Mouse (Mus musculus) embryo, embryonic 9.5 days (tissue): Measurements from ENCODE around the gene Gpbar1.

Experiments
- DNase-seq: peaks from one replicate; pipeline ENCODE4 v3.0.0-alpha.2; 2017; ENCODE audit errors: extremely low spot score

Gpbar1 gene

DNA sequence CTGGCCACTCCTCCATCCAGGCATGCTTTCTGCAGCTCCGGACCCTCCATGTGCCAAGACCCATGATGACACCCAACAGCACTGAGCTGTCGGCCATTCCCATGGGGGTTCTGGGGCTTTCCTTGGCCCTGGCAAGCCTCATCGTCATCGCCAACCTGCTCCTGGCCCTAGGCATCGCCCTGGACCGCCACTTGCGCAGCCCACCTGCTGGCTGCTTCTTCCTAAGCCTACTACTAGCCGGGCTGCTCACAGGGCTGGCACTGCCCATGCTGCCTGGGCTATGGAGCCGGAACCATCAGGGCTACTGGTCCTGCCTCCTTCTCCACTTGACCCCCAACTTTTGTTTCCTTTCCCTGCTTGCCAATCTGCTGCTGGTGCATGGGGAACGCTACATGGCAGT, at the start of gene Gpbar1:
Gene Gpbar1 (plus strand): TSS at position 13 of the 400 bp plus-strand sequence.
- DNase-seq, result no peak

DNA sequence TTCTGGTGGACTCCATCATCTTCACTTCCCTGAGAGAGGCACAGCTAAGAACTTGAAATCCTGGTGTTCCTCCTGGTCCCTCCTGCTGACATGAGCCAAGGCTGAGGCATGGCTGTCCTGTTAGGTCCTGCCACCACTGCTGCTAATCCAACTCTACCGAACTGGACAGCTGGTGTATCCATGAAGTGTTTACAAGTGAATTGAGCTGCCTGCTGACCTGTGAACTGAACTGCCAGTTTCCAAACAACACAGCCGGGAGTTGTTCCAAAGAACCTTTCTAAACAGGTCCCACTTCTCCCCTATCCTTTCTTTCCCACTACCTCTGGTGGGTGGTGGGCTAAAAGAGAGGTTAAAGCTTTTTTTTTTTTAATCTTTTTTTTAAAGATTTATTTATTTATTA, 48.4 kb upstream of the Gpbar1 start:
- DNase-seq, result no peak

DNA sequence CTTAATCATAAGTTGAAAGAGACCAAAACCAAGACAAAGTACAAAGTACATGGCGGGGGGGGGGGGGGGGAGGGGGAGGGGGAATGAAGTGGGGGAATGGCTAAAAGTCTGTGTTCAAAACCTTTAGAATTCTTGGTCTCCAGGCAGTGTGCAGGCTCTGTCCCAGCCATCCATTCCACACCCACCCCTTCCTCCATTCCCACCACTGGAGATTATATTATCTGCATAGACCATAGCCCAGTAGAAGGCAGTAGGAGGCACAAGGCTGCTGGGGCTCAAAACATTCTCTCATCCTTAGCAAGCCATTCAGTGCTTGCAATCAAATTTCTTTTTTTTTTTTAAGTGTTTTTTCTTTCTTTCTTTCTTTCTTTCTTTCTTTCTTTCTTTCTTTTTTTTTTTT, 47.4 kb upstream of the Gpbar1 start:
- DNase-seq, result no peak

GRCm38 (mm10) chr1:74235938-74236589, 42.3 kb upstream of the Gpbar1 start, which contains the start of gene Arpc2:
Gene Arpc2 (plus strand): TSS chr1:74236084.
- DNase-seq, result peak; percentile 96

DNA sequence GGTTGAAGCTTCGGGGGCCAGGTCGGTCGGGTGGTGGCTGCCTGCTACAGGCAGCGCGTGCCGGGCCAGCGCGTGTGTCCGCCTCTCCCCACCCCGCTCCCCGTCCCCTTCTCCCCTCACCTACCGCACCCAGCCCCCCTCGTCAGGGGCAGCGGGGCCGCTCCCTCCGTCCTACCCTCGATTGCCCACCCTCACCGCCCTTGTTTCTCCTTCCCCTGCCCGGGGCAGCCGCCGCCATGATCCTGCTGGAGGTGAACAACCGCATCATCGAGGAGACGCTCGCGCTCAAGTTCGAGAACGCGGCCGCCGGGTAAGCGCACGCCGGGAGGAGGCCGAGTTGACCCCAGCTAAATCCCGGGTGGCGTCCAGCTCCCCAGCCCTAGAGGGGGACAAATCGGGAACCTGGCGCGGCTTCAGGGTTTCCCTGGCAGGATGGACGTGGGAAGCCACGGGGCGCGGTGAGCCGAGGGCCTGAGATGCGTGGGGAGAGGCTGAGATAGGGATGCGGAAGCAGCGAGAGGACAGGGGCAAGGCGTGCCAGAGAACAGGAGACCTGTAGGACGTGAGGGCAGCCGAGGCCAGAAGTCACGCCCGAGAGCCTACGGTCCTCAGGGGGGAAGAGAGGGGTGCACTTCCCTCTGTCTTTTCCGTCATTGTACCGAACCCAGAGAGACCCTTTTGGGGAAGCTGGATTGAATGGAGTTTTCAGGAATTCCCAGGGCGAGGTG, 41.6 kb upstream of the Gpbar1 start:
- DNase-seq, result peak; percentile 62

DNA sequence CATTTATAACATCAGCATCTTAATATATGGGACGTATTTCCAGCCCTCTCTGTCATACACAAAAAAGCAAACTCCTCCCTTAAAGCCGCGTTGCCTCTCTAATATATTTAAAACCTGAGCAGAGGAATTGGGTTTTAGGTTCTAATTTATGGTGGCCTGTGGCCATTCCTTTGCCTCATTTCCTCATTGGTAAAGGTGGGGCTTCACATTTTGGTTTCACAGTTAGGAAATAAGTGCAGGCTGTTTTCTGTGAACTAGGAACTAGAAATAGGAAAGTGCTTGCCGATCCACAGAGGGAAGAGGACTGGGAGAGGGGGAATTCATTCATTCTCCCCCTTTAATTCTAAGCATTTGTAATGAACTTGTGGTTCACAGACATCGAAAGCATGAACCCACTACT, 40.7 kb upstream of the Gpbar1 start:
- DNase-seq, result no peak

DNA sequence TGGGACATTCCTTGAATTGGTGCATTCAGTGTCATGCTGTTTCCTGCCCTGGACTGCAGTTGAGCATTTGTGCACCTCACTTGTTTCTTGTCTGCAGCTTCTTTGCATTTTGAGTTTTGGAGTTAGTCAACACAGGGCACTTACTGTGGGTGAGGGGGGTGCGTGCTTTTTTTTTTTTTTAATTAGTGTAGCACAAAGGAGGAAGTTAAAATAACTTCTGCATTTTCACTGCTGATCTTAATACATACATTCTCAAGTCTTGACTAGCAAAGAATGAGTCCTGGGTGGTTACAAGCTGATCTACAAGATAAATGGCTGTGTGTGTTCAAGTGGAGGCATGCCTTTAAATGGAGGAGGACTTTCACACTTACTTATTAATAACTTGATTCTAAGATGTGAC, 40.2 kb upstream of the Gpbar1 start:
- DNase-seq, result no peak

DNA sequence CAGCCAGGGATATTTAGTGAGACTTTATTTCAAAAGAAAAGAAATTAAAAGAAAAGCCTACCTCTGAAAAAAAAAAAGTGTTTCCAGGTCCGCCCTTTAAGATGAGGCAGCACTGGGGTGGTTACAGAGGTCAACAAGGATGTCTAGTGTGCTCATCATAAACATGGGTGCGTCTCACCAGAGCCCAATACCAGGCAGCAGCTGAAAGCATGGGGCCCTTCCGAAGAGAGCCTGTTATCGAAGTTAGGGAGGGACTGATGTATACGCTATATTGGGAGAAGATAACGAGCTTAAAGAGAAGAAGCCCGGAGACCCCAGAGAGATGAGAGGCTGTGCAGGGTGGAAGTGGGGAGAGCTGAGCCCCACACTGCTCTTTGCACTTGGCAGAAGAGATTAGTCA, 39.2 kb upstream of the Gpbar1 start:
- DNase-seq, result no peak

DNA sequence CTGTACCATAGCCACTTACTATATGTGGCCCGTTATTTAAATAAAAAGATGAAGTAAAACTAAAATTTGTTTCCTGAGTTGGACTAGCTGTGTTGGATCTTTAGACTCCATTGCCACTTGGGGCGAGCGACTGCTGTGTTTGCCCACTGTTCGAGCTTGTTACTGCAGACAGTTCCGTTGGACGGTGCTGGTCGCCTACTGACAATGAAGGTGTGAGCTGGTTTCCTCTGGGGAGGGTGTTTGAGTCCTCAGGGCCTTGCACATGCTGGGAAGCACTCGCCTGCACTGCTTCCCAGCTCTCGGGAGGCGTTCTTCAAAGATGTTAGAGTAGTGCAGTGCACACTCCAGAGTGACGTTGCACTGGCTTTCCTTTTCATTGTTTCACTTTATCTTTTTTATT, 38.7 kb upstream of the Gpbar1 start:
- DNase-seq, result no peak

GRCm38 (mm10) chr1:74240311-74240710, 38.0 kb upstream of the Gpbar1 start:
- DNase-seq, result no peak

GRCm38 (mm10) chr1:74240832-74241231, 37.5 kb upstream of the Gpbar1 start:
- DNase-seq, result no peak

DNA sequence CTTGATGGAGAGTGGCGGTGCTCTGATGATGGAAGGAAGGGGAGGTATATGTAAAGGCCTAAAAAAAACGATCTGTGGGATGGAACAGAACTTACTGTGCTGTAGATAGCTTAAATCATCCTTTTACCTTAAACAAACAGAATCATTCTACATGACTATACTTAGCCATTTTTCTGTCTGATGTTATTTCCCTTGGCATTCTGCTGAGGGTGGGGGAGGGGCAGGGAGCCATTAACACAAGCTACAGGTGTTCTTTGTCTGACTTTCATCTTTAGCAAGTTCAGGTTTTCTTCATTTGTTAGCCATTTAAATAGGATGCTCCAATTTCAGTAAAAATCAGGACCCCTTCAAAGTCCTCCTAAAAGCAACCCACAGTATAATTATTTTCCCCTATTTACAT, 32.8 kb upstream of the Gpbar1 start:
- no peak for DNase-seq

- no peak for DNase-seq
Observed at GRCm38 (mm10) chr1:74248799-74249198, 29.6 kb upstream of the Gpbar1 start.

DNA sequence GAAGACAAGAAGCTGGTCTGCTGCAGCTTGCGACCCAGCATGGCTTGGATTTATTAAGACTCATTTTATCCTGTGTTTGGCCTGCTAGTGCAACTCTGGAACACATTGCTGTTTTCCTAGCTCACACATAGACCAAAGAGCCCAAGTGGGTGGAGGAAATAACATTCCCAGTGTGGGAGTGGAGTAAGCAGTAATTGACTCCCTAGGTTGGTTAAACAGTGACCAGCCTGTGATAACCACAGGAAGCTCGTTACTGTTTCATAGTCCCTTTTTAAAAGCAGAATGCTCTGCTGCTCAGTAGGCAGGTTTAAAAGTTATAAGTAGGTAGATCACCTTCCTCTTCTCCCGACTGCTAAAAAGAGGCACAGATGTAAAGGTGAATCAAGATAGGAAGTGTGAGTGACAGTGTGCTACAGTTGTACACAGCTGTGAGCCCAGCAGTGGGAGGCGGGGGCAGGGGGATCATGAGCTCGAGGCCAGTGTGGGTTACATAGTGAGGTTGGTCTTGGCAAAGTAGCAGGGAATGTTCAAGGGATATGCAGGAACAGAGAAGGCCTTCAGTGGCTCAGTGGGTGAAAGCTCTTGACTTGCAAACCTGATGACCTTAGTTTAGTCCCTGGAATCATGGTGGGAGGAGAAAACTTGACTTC, 28.9 kb upstream of the Gpbar1 start:
- no peak for DNase-seq

- DNase-seq, result no peak
Observed at GRCm38 (mm10) chr1:74250096-74250495, 28.3 kb upstream of the Gpbar1 start.

DNA sequence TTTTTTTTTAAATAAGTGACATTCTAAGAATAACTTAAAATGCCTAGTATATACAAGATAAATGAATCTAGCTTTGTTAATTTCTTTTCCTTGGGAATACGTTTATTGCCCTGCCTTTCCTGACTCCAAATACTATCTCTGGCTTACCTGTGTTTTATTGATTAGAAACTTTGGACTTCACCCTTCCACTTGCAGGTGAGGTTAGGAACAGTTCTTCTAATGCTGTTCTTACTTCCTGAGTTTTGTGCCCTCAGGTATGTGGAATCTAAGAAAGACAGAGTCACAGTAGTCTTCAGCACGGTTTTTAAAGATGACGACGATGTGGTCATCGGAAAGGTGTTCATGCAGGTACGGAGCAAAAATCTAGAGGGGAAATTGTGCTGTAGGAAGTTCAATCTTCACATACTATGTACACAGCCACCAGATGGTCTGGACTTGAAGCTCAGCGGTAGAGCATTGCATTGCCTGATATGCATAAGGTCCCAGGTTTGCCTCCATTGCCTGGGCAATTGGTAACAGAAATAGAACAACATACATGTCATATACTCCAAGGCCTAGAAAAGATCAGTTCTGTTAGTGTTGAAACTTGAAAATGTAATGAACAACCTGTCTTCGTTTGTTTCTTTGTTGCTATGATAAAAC, 22.5 kb upstream of the Gpbar1 start:
- DNase-seq, result no peak

- no peak for DNase-seq
Observed at GRCm38 (mm10) chr1:74256782-74257181, 21.6 kb upstream of the Gpbar1 start.

GRCm38 (mm10) chr1:74262510-74262909, 15.8 kb upstream of the Gpbar1 start:
- no peak for DNase-seq

DNA sequence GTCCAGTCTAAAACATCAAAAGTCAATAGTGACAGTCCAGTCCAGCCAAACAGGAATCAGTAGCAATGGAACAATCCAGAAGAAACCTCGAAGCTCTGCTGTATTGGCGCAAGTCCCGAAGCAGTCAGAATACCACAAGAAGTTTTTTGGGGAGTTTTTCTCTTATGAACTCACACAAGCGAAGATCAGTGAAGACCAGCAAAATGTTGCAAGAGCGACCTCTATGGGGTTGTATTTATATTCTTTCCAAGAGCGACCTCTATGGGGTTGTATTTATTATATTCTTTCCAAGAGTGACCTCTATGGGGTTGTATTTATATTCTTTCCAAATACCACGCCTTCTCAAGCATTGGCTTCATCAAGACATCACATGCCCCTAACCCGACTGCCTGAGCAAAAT, 9.6 kb upstream of the Gpbar1 start:
- DNase-seq, result no peak

DNA sequence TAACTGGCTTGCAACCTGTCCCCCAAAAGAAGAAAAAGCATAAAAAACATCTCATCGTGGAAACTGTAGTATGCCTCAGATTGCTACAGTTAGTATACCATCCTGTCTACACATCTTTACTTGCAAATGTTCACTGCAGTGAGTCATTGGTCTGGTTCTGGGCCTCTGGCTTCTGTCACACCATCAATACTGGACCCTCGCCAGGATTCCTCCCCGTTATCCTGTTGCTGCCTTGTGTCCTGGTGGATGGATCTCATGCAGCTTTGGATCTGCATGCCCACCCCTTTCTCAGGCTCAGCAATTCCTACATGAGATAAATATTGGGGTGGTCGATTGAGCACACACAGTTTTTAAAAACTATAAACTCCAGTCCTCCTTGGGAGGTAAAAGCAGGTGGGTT, 6.7 kb upstream of the Gpbar1 start:
- no peak for DNase-seq

GRCm38 (mm10) chr1:74275015-74275414, 3.3 kb upstream of the Gpbar1 start:
- no peak for DNase-seq

DNA sequence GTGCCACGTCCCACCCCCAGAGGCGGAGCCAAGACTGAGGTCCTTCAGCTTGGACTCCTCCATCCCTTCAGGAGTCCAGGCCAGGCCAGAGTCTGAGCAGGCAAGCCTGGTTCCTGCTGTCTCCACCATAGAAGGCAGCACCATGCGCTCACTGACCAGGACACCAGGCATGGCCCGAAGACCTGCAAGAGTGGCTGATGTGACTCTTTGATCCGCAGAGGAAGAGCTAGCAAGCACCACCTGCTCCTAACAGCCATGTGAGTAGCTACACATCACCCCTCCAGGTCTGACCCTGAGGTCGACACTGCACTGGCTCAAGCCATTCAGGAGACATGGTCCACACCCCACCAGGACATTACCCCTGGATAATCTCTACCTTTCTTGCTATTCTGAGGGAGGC, 1.3 kb upstream of the Gpbar1 start:
- DNase-seq, result no peak
